ENCODE assay signal across 8 mouse cellular contexts in genomic region chr2:92296402-92296801, GRCm38 (mm10).
DNase-seq lines count a peak whose midpoint lies in the region; ATAC-seq lines count a peak whose summit lies in the region.

No protein-coding gene starts in this region.

- H3K9me3 ChIP-seq in hindbrain, embryonic 11.5 days (ENCODE audit: control insufficient read depth, low read length): no peaks in the 10 kb centered on the region
- no peaks in the 10 kb centered on the region for H3K9me3 ChIP-seq in hindbrain, embryonic 12.5 days (replicated peaks)
- H3K9me3 ChIP-seq in midbrain, embryonic 15.5 days: no peaks in the 10 kb centered on the region

- DNase-seq in hindbrain, embryonic 11.5 days (ENCODE audit: low spot score): peak; percentile 87
- DNase-seq in induced T-regulatory cell, adult 2 months (ENCODE audit: low read depth): peak; percentile 87
- peak; percentile 79 to 84 for DNase-seq in left cerebral cortex, postnatal 10 days (ENCODE audit: extremely low spot score in 1 of 2, low spot score in 2 of 2)
- peak; percentile 61 to 81 for DNase-seq in spleen, postnatal 4 days (ENCODE audit: low spot score in 2 of 2)

- H3K27me3 ChIP-seq in hindbrain, embryonic 11.5 days (ENCODE audit: control insufficient read depth, insufficient read depth, low read length): no peaks in the 10 kb centered on the region
- H3K27me3 ChIP-seq in hindbrain, embryonic 12.5 days: no peaks in the 10 kb centered on the region
- no peaks in the 10 kb centered on the region for H3K27me3 ChIP-seq in midbrain, embryonic 15.5 days (replicated peaks)

- no peak overlapping the region for H3K4me3 ChIP-seq in hindbrain, embryonic 11.5 days (ENCODE audit: low read depth, low read length)
- H3K4me3 ChIP-seq in hindbrain, embryonic 12.5 days: no peak overlapping the region
- H3K4me3 ChIP-seq in midbrain, embryonic 15.5 days: no peak overlapping the region

- no peak for ATAC-seq in hindbrain, embryonic 11.5 days (ENCODE audit: low FRiP score)
- no peak for ATAC-seq in hindbrain, embryonic 12.5 days (ENCODE audit: low FRiP score)
- peak; percentile 49; the same call in 1 of the 2 replicates for ATAC-seq in cerebellum, adult (ENCODE audit: insufficient number of reproducible peaks, low FRiP score, low TSS enrichment)
- ATAC-seq in frontal cortex, adult (ENCODE audit: low TSS enrichment): peak; percentile 89
- ATAC-seq in midbrain, embryonic 15.5 days (replicated peaks): 0 out of 2 replicates have a peak, but pooled peaks have one; percentile 14

- WGBS in hindbrain, embryonic 11.5 days: 6% methylated on average over 6 of the region's 6 CpGs
- 7% methylated on average over 6 of the region's 6 CpGs for WGBS in hindbrain, embryonic 12.5 days
- 5% methylated on average over 6 of the region's 6 CpGs for WGBS in midbrain, embryonic 15.5 days

- intact Hi-C loops in left cerebral cortex, postnatal 10 days (cut with DNase I): no loop called here

- H3K27ac ChIP-seq in hindbrain, embryonic 11.5 days (ENCODE audit: low read depth, low read length): no peak overlapping the region
- no peak overlapping the region for H3K27ac ChIP-seq in hindbrain, embryonic 12.5 days
- no peak overlapping the region for H3K27ac ChIP-seq in midbrain, embryonic 15.5 days

- no peak overlapping the region for H3K4me2 ChIP-seq in hindbrain, embryonic 11.5 days (replicated peaks; ENCODE audit: low read depth, low read length)
- H3K4me2 ChIP-seq in hindbrain, embryonic 12.5 days (replicated peaks): no peak overlapping the region
- no peak overlapping the region for H3K4me2 ChIP-seq in midbrain, embryonic 15.5 days

- no peaks in the 10 kb centered on the region for H3K36me3 ChIP-seq in hindbrain, embryonic 11.5 days (ENCODE audit: control insufficient read depth, insufficient read depth, low read length)
- no peaks in the 10 kb centered on the region for H3K36me3 ChIP-seq in hindbrain, embryonic 12.5 days
- H3K36me3 ChIP-seq in midbrain, embryonic 15.5 days (replicated peaks): no peaks in the 10 kb centered on the region

- no peaks in the 10 kb centered on the region for H3K4me1 ChIP-seq in hindbrain, embryonic 11.5 days (replicated peaks; ENCODE audit: control insufficient read depth, insufficient read depth, low read length)
- H3K4me1 ChIP-seq in hindbrain, embryonic 12.5 days: peaks cover 3% of the 10 kb centered on the region
- H3K4me1 ChIP-seq in midbrain, embryonic 15.5 days: peaks cover 6% of the 10 kb centered on the region

- H3K9ac ChIP-seq in hindbrain, embryonic 11.5 days (ENCODE audit: low read depth, low read length): no peak overlapping the region
- no peak overlapping the region for H3K9ac ChIP-seq in hindbrain, embryonic 12.5 days
- H3K9ac ChIP-seq in midbrain, embryonic 15.5 days: no peak overlapping the region

Comparison
In these comparisons a context has a peak if more than half of its experiments do, and no peak if none do; other contexts are left out.
1. ATAC-seq: peak in cerebellum, adult (single experiment), frontal cortex, adult (single experiment) and midbrain, embryonic 15.5 days (single experiment); none in hindbrain, embryonic 11.5 days (single experiment) and hindbrain, embryonic 12.5 days (single experiment).
2. Peak in every context shown above with its lines, with median percentiles within 50 percentile points of each other: DNase-seq.